In the genomic region with DNA sequence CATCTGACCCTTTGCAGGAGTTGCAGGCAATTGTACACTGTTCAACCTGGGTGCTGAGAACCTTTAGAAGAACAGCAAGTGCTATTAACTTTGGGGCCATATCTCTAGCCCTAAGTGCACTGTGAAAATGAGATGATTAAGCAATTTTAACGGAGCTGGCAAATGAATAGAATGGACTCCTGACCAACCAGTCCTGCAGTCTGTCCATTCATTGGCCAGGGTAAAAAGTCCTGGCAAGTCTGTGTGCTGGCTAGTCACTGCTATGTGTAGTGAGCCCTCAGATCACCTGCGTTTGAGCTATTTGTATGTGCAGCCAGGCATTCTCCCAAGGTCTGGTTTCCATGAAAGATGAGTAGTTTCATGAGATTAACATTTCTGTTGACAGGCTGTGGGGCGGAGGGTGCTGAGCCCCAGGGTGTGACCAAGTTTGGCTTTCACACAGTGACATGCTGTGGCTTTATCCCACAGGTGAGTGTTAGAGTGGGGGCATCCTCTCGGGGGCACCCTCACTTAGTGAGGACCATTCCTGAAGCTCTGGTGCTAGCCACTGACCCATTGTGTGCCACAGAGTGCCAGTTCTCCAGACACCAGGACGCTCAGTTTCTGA, we compare ENCODE assay signal across 18 mouse cellular contexts. TPM values are rescaled to one million over a fixed set of nuclear protein-coding genes. Genes with fewer than 3 reads are reported as not detected.
A peak's percentile ranks its signal among the peaks of the same experiment; 100 is the strongest.
DNase-seq lines count a peak whose midpoint lies in the region; ATAC-seq and TF ChIP-seq lines count a peak whose summit lies in the region.
"Had no signal": no experiment of that assay in that cellular context is flagged by ENCODE, and none has a peak within 500 bp of the region (broad histone marks: within the 10 kb centered on the region; RNA-seq: fewer than 3 reads in every experiment).

No protein-coding gene starts in this region.

- H3K27me3 ChIP-seq in kidney, embryonic 16.5 days (ENCODE audit: insufficient read depth, low read length): no peaks in the 10 kb centered on the region
- no peaks in the 10 kb centered on the region for H3K27me3 ChIP-seq in thymus, adult 2 months (ENCODE audit: control insufficient read depth, insufficient read depth, low read length)
- H3K27me3 ChIP-seq in liver, embryonic 13.5 days: peaks cover 24% of the 10 kb centered on the region
- H3K27me3 ChIP-seq: embryonic facial prominence, embryonic 12.5 days; neural tube, embryonic 13.5 days had no signal

- H3K9me3 ChIP-seq in kidney, embryonic 16.5 days (ENCODE audit: low read length): no peaks in the 10 kb centered on the region
- H3K9me3 ChIP-seq in liver, embryonic 13.5 days (replicated peaks): no peaks in the 10 kb centered on the region
- H3K9me3 ChIP-seq: embryonic facial prominence, embryonic 12.5 days; hindbrain, embryonic 12.5 days; neural tube, embryonic 13.5 days had no signal

- peaks cover 5% of the 10 kb centered on the region for H3K4me1 ChIP-seq in kidney, embryonic 16.5 days (ENCODE audit: insufficient read depth, low read length)
- H3K4me1 ChIP-seq in thymus, adult 2 months (replicated peaks; ENCODE audit: control insufficient read depth, insufficient read depth, low read length): peaks cover 15% of the 10 kb centered on the region
- peaks cover 48% of the 10 kb centered on the region for H3K4me1 ChIP-seq in liver, embryonic 13.5 days (replicated peaks)

- 64% methylated on average over 5 of the region's 5 CpGs for WGBS in kidney, embryonic 16.5 days
- WGBS in thymus, adult 2 months: 82% methylated on average over 5 of the region's 5 CpGs
- WGBS in liver, embryonic 13.5 days (ENCODE audit: insufficient replicate concordance): 56% methylated on average over 5 of the region's 5 CpGs

- ATAC-seq in kidney, embryonic 16.5 days (ENCODE audit: low FRiP score, low TSS enrichment): no peak
- ATAC-seq in liver, embryonic 13.5 days (ENCODE audit: low read depth): peak; percentile 46
- ATAC-seq: inflammation-experienced regulatory T-cells, adult 6 months had no signal

- H3K4me2 ChIP-seq in kidney, embryonic 16.5 days (replicated peaks; ENCODE audit: low read depth, low read length): no peak overlapping the region
- peak overlapping the region; percentile 89 for H3K4me2 ChIP-seq in liver, embryonic 13.5 days
- H3K4me2 ChIP-seq: embryonic facial prominence, embryonic 12.5 days; heart, embryonic 11.5 days; neural tube, embryonic 13.5 days had no signal

- peak; percentile 84 for DNase-seq in kidney, adult 9 months
- DNase-seq in thymus, adult 2 months: no peak
- no peak for DNase-seq in thymus, postnatal 0 days (ENCODE audit: low spot score)
- DNase-seq in liver, embryonic 13.5 days: no peak
- DNase-seq in adrenal gland, postnatal 4 days (ENCODE audit: low spot score in 2 of 2): no peak
- DNase-seq in lung, postnatal 36 days: no peak
- DNase-seq: adrenal gland, postnatal 10 days; cerebellum, adult 9-11 months; heart, postnatal 10 days; lung, postnatal 14 days; right cerebral cortex, adult 18-20 months had no signal

- TF ChIP-seq CTCF in thymus, adult 2 months (IDR thresholded peaks at IDR 0.05; ENCODE audit: borderline replicate concordance, control insufficient read depth, extremely low read depth, insufficient read depth, low read length, poor library complexity): no peak

- TF ChIP-seq POLR2A in thymus, adult 2 months (IDR thresholded peaks at IDR 0.05; ENCODE audit: control insufficient read depth, extremely low read depth, insufficient read depth, low read length, poor library complexity): no peak

- H3K4me3 ChIP-seq in kidney, embryonic 16.5 days (ENCODE audit: low read length): no peak overlapping the region
- H3K4me3 ChIP-seq in thymus, adult 2 months (ENCODE audit: control insufficient read depth, insufficient read depth, low read length): no peak overlapping the region
- H3K4me3 ChIP-seq in liver, embryonic 13.5 days (replicated peaks): peak overlapping the region; percentile 75
- H3K4me3 ChIP-seq: embryonic facial prominence, embryonic 12.5 days; hindbrain, embryonic 12.5 days; neural tube, embryonic 13.5 days had no signal

- H3K36me3 ChIP-seq in kidney, embryonic 16.5 days (ENCODE audit: insufficient read depth, low read length): no peaks in the 10 kb centered on the region
- no peaks in the 10 kb centered on the region for H3K36me3 ChIP-seq in thymus, adult 2 months (ENCODE audit: control insufficient read depth, insufficient read depth, low read length)
- peaks cover 60% of the 10 kb centered on the region for H3K36me3 ChIP-seq in liver, embryonic 13.5 days
- H3K36me3 ChIP-seq: embryonic facial prominence, embryonic 12.5 days; hindbrain, embryonic 12.5 days; neural tube, embryonic 13.5 days had no signal

- no peak overlapping the region for H3K27ac ChIP-seq in kidney, embryonic 16.5 days (ENCODE audit: low read length)
- H3K27ac ChIP-seq in thymus, adult 2 months (ENCODE audit: control insufficient read depth, insufficient read depth, low read length): 0 out of 2 replicates have a peak overlapping the region, but pooled peaks have one; percentile 26
- H3K27ac ChIP-seq in liver, embryonic 13.5 days: peak overlapping the region; percentile 70
- H3K27ac ChIP-seq: embryonic facial prominence, embryonic 12.5 days; hindbrain, embryonic 12.5 days; neural tube, embryonic 13.5 days had no signal

- no peak overlapping the region for H3K9ac ChIP-seq in kidney, embryonic 16.5 days (replicated peaks; ENCODE audit: low read length)
- peak overlapping the region; percentile 61 for H3K9ac ChIP-seq in liver, embryonic 13.5 days
- H3K9ac ChIP-seq: embryonic facial prominence, embryonic 12.5 days; hindbrain, embryonic 12.5 days; neural tube, embryonic 13.5 days had no signal

RNA-seq across cellular contexts. Expression of a gene that starts 5.1 kb away (rescaled TPM):
- polyA plus RNA-seq in kidney, embryonic 16.5 days (2015; fragmentation: Nextera tagmentation; extraction: Ambion mirVana): 2.4 and 3.6 TPM in 2 replicates
- 7.0 and 9.5 TPM in 2 replicates for polyA plus RNA-seq in thymus, adult 2 months (2012; rRNA removed)
- polyA plus RNA-seq in thymus, postnatal 0 days (2015; fragmentation: Nextera tagmentation; extraction: Ambion mirVana): 6.8 and 6.9 TPM in 2 replicates
- 40.6 and 42.7 TPM in 2 replicates for polyA plus RNA-seq in liver, embryonic 13.5 days (2015; fragmentation: Nextera tagmentation; extraction: Ambion mirVana)
- total RNA-seq in adrenal gland, postnatal 4 days (2021): 1 to 10 TPM; 5.3 to 5.4 TPM
- total RNA-seq: granulocyte monocyte progenitor cell, adult 5-6 weeks had no signal

RNA-seq across cellular contexts. Expression of a gene that starts 12.0 kb away (rescaled TPM):
- polyA plus RNA-seq in kidney, embryonic 16.5 days (2015; fragmentation: Nextera tagmentation; extraction: Ambion mirVana): 40.6 and 40.8 TPM in 2 replicates
- polyA plus RNA-seq in thymus, adult 2 months (2012; rRNA removed): 86.5 and 90.0 TPM in 2 replicates
- polyA plus RNA-seq in thymus, postnatal 0 days (2015; fragmentation: Nextera tagmentation; extraction: Ambion mirVana): 45.5 and 51.7 TPM in 2 replicates
- polyA plus RNA-seq in liver, embryonic 13.5 days (2015; fragmentation: Nextera tagmentation; extraction: Ambion mirVana): 22.2 and 23.0 TPM in 2 replicates
- total RNA-seq in adrenal gland, postnatal 4 days (2021): 10 to 100 TPM; 45.0 to 46.3 TPM

RNA-seq across cellular contexts. Expression of a gene that starts 18.6 kb away (rescaled TPM):
- polyA plus RNA-seq in kidney, embryonic 16.5 days (2015; fragmentation: Nextera tagmentation; extraction: Ambion mirVana): 8.9 and 11.5 TPM in 2 replicates
- polyA plus RNA-seq in thymus, adult 2 months (2012; rRNA removed): 7.6 and 9.2 TPM in 2 replicates
- 7.4 and 7.8 TPM in 2 replicates for polyA plus RNA-seq in thymus, postnatal 0 days (2015; fragmentation: Nextera tagmentation; extraction: Ambion mirVana)
- 27.6 and 31.4 TPM in 2 replicates for polyA plus RNA-seq in liver, embryonic 13.5 days (2015; fragmentation: Nextera tagmentation; extraction: Ambion mirVana)
- 10 to 100 TPM; 14.8 to 16.1 TPM for total RNA-seq in adrenal gland, postnatal 4 days (2021)

RNA-seq across cellular contexts. Expression of a gene that starts 51.7 kb away (rescaled TPM):
- 5.6 and 5.7 TPM in 2 replicates for polyA plus RNA-seq in kidney, embryonic 16.5 days (2015; fragmentation: Nextera tagmentation; extraction: Ambion mirVana)
- 0.57 and 0.74 TPM in 2 replicates for polyA plus RNA-seq in thymus, adult 2 months (2012; rRNA removed)
- 0.64 and 1.0 TPM in 2 replicates for polyA plus RNA-seq in thymus, postnatal 0 days (2015; fragmentation: Nextera tagmentation; extraction: Ambion mirVana)
- 0.82 and 0.88 TPM in 2 replicates for polyA plus RNA-seq in liver, embryonic 13.5 days (2015; fragmentation: Nextera tagmentation; extraction: Ambion mirVana)
- 1 to 10 TPM; 5.5 to 7.7 TPM for total RNA-seq in adrenal gland, postnatal 4 days (2021)
